Mouse (Mus musculus) CH12.LX (cell line): ENCODE results near the gene Zbtb9. TPM values are rescaled to one million over a fixed set of nuclear protein-coding genes. Genes with fewer than 3 reads are reported as not detected.
"Not testable (repeated sequence)": the region's sequence is repeated elsewhere in the genome, so short reads cannot be mapped to it uniquely, and the experiment has no call there.

ENCODE experiments used
- DNase-seq: peaks from one replicate; pipeline ENCODE4 v3.0.0-alpha.2; 2013; ENCODE audit errors: extremely low read depth
- H3K27ac ChIP-seq: 2 replicates; pipeline ENCODE4 v1.5.1; 2012; ENCODE audit warnings: low read depth, mild to moderate bottlenecking, control low read depth, moderate library complexity; ENCODE audit not compliant: insufficient read depth
- H3K27me3 ChIP-seq: replicated peaks from 2 replicates; pipeline ENCODE3; 2012; ENCODE audit warnings: inconsistent platforms
- H3K36me3 ChIP-seq, 2 experiments: replicated peaks in 1 of 2; 2 replicates each; pipeline versions ENCODE3 to v1.6.1; 2012; ENCODE audit warnings: inconsistent platforms in 1 of 2, low read length in 1 of 2, mild to moderate bottlenecking in 1 of 2, mixed read lengths in 1 of 2, moderate library complexity in 1 of 2; ENCODE audit not compliant: control insufficient read depth in 1 of 2, insufficient read depth in 1 of 2
- H3K4me1 ChIP-seq, 2 experiments: 2 replicates each; pipeline ENCODE4 v1.6.1; 2012; ENCODE audit warnings: inconsistent platforms in 1 of 2, moderate library complexity in 1 of 2; ENCODE audit not compliant: insufficient read depth in 2 of 2, control insufficient read depth in 1 of 2
- H3K4me2 ChIP-seq: 2 replicates; pipeline ENCODE4 v1.6.1; 2012; ENCODE audit warnings: low read depth, mild to moderate bottlenecking, control low read depth; ENCODE audit not compliant: poor library complexity, insufficient read depth, severe bottlenecking
- H3K4me3 ChIP-seq, 3 experiments: fragments of 150-350 bp in 1 of 3; sonication (generic) in 1 of 3; replicated peaks in 1 of 3; 2 replicates each; pipeline versions ENCODE3 to v1.5.1; 2011 to 2012; ENCODE audit warnings: low read depth in 2 of 3, low read length in 2 of 3, mild to moderate bottlenecking in 2 of 3, moderate library complexity in 2 of 3, control low read depth in 1 of 3, improper control_type of control experiment in 1 of 3, inconsistent platforms in 1 of 3, mixed read lengths in 1 of 3; ENCODE audit not compliant: poor library complexity in 1 of 3
- H3K79me2 ChIP-seq: replicated peaks from 2 replicates; pipeline ENCODE4 v1.6.1; 2012; ENCODE audit warnings: mild to moderate bottlenecking, moderate library complexity; ENCODE audit not compliant: control insufficient read depth, poor library complexity, insufficient read depth, severe bottlenecking; ENCODE audit errors: extremely low read depth
- H3K9ac ChIP-seq: 2 replicates; pipeline ENCODE4 v1.6.1; 2012; ENCODE audit warnings: low read depth, mild to moderate bottlenecking, control low read depth, moderate library complexity; ENCODE audit not compliant: insufficient read depth
- H3K9me3 ChIP-seq: replicated peaks from 2 replicates; pipeline ENCODE3; 2012; ENCODE audit warnings: low read length, inconsistent platforms, mixed read lengths
- BHLHE40 ChIP-seq: IDR thresholded peaks from 2 replicates; pipeline ENCODE4 v1.6.1; 2011; ENCODE audit warnings: mild to moderate bottlenecking, low read depth, low read length, improper control_type of control experiment
- CHD2 ChIP-seq: IDR thresholded peaks from 2 replicates; pipeline ENCODE4 v1.6.1; 2011; ENCODE audit warnings: low read length, improper control_type of control experiment
- CTCF ChIP-seq, 2 experiments: IDR thresholded peaks in 1 of 2; conservative IDR thresholded peaks in 1 of 2; 2 replicates each; pipeline ENCODE4 v1.5.1; 2011 to 2012; ENCODE audit warnings: low read depth in 2 of 2, low read length in 2 of 2, improper control_type of control experiment in 1 of 2, inconsistent platforms in 1 of 2, mild to moderate bottlenecking in 1 of 2, moderate library complexity in 1 of 2
- E2F4 ChIP-seq: IDR thresholded peaks from 2 replicates; pipeline ENCODE4 v1.6.1; 2011; ENCODE audit warnings: low read depth, low read length, improper control_type of control experiment; ENCODE audit not compliant: insufficient replicate concordance
- ELF1 ChIP-seq: IDR thresholded peaks from 2 replicates; pipeline ENCODE4 v1.6.1; 2014; ENCODE audit warnings: low read depth, mild to moderate bottlenecking, inconsistent platforms, low read length, improper control_type of control experiment
- EP300 ChIP-seq: IDR thresholded peaks from 2 replicates; pipeline ENCODE4 v1.6.1; 2011; ENCODE audit warnings: low read length, improper control_type of control experiment
- HCFC1 ChIP-seq: IDR thresholded peaks from 2 replicates; pipeline ENCODE4 v1.6.1; 2012; ENCODE audit warnings: low read depth, mild to moderate bottlenecking, inconsistent platforms, low read length, improper control_type of control experiment
- IRF4 ChIP-seq: IDR thresholded peaks from 2 replicates; pipeline ENCODE4 v1.6.1; 2014; ENCODE audit warnings: low read depth, mild to moderate bottlenecking, inconsistent platforms, low read length, improper control_type of control experiment
- JUN ChIP-seq: IDR thresholded peaks from 2 replicates; pipeline ENCODE4 v1.6.1; 2011; ENCODE audit warnings: low read depth, mild to moderate bottlenecking, low read length, improper control_type of control experiment, moderate library complexity; ENCODE audit not compliant: insufficient read depth
- JUND ChIP-seq: conservative IDR thresholded peaks from 2 replicates; pipeline ENCODE4 v1.6.1; 2011; ENCODE audit warnings: low read depth, low read length, improper control_type of control experiment
- KAT2A ChIP-seq: IDR thresholded peaks from 2 replicates; pipeline ENCODE4 v1.6.1; 2012; ENCODE audit warnings: low read length, improper control_type of control experiment, inconsistent platforms; ENCODE audit not compliant: insufficient replicate concordance
- MAX ChIP-seq: IDR thresholded peaks from 2 replicates; pipeline ENCODE4 v1.6.1; 2011; ENCODE audit warnings: low read length, improper control_type of control experiment
- MAZ ChIP-seq: IDR thresholded peaks from 2 replicates; pipeline ENCODE4 v1.6.1; 2012; ENCODE audit warnings: low read depth, mild to moderate bottlenecking, inconsistent platforms, low read length, improper control_type of control experiment, moderate library complexity
- MXI1 ChIP-seq: IDR thresholded peaks from 2 replicates; pipeline ENCODE4 v1.6.1; 2011; ENCODE audit warnings: mild to moderate bottlenecking, low read depth, low read length, improper control_type of control experiment
- NELFE ChIP-seq: IDR thresholded peaks from 2 replicates; pipeline ENCODE4 v1.6.1; 2011; ENCODE audit warnings: low read depth, low read length, improper control_type of control experiment
- NRF1 ChIP-seq: IDR thresholded peaks from 2 replicates; pipeline ENCODE4 v1.6.1; 2014; ENCODE audit warnings: low read depth, mild to moderate bottlenecking, inconsistent platforms, low read length, improper control_type of control experiment, moderate library complexity
- POLR2A ChIP-seq: IDR thresholded peaks from 2 replicates; pipeline ENCODE4 v1.6.1; 2011; ENCODE audit warnings: low read depth, mild to moderate bottlenecking, improper control_type of control experiment, low read length
- POLR2AphosphoS2 ChIP-seq: IDR thresholded peaks from 2 replicates; pipeline ENCODE4 v1.6.1; 2011; ENCODE audit warnings: low read depth, low read length, improper control_type of control experiment
- RAD21 ChIP-seq: IDR thresholded peaks from 2 replicates; pipeline ENCODE4 v1.6.1; 2011; ENCODE audit warnings: low read depth, mild to moderate bottlenecking, low read length, improper control_type of control experiment, moderate library complexity
- SIN3A ChIP-seq: IDR thresholded peaks from 2 replicates; pipeline ENCODE4 v1.6.1; 2012; ENCODE audit warnings: low read length, improper control_type of control experiment, inconsistent platforms
- SMC3 ChIP-seq: IDR thresholded peaks from 2 replicates; pipeline ENCODE4 v1.6.1; 2011; ENCODE audit warnings: low read depth, low read length, improper control_type of control experiment
- TBP ChIP-seq: conservative IDR thresholded peaks from 2 replicates; pipeline ENCODE4 v1.6.1; 2011; ENCODE audit warnings: low read depth, low read length, improper control_type of control experiment
- TCF12 ChIP-seq: IDR thresholded peaks from 2 replicates; pipeline ENCODE4 v1.6.1; 2014; ENCODE audit warnings: low read depth, mild to moderate bottlenecking, inconsistent platforms, low read length, improper control_type of control experiment
- UBTF ChIP-seq: IDR thresholded peaks from 2 replicates; pipeline ENCODE4 v1.6.1; 2012; ENCODE audit warnings: low read depth, mild to moderate bottlenecking, inconsistent platforms, low read length, improper control_type of control experiment, moderate library complexity
- USF2 ChIP-seq: conservative IDR thresholded peaks from 2 replicates; pipeline ENCODE4 v1.6.1; 2011; ENCODE audit warnings: low read depth, low read length, improper control_type of control experiment
- ZKSCAN1 ChIP-seq: IDR thresholded peaks from 2 replicates; pipeline ENCODE4 v1.6.1; 2012; ENCODE audit warnings: low read depth, inconsistent platforms, low read length, improper control_type of control experiment, borderline replicate concordance
- ZMIZ1 ChIP-seq: IDR thresholded peaks from 2 replicates; pipeline ENCODE4 v1.6.1; 2012; ENCODE audit warnings: low read depth, mild to moderate bottlenecking, inconsistent platforms, low read length, improper control_type of control experiment
- dilution Hi-C: fragments of 300-500 bp; cut with MboI; formaldehyde crosslinking; loops from 2 replicates; pipeline ENCODE4 v1.14.3; 2020; ENCODE audit warnings: low sequenced_read_pairs; ENCODE audit not compliant: extremely low pct_unique_long_range_greater_than_20kb, extremely low pct_ligation_motif_present
- in situ Hi-C: fragments of 300-500 bp; cut with MboI; formaldehyde crosslinking; loops from 3 replicates; pipeline ENCODE4 v1.14.3; 2019; ENCODE audit warnings: low sequenced_read_pairs, low pct_ligation_motif_present, low pct_unique_long_range_greater_than_20kb, mixed read lengths
- polyA plus RNA-seq: library from polyadenylated mRNA; unstranded; fragments of >175 nt; gene quantifications from 2 replicates; pipeline ENCODE4 v1.2.1, GENCODE M21; 2012; ENCODE audit warnings: low read depth; ENCODE audit not compliant: insufficient read length
- total RNA-seq, 2 experiments: library from RNA; depleted of rRNA; stranded (reverse); fragments of 300-350 nt in 1 of 2; fragments of >200 nt in 1 of 2; gene quantifications; 2 replicates each; pipeline ENCODE4 v1.2.3; 2012 to 2014

Gene Zbtb9
- total RNA-seq (2012; rRNA removed) = 8.1 and 9.0 TPM in 2 replicates
- total RNA-seq (2014; rRNA removed) = 11.0 and 14.3 TPM in 2 replicates
- polyA plus RNA-seq = 1.1 and 2.0 TPM in 2 replicates

DNA sequence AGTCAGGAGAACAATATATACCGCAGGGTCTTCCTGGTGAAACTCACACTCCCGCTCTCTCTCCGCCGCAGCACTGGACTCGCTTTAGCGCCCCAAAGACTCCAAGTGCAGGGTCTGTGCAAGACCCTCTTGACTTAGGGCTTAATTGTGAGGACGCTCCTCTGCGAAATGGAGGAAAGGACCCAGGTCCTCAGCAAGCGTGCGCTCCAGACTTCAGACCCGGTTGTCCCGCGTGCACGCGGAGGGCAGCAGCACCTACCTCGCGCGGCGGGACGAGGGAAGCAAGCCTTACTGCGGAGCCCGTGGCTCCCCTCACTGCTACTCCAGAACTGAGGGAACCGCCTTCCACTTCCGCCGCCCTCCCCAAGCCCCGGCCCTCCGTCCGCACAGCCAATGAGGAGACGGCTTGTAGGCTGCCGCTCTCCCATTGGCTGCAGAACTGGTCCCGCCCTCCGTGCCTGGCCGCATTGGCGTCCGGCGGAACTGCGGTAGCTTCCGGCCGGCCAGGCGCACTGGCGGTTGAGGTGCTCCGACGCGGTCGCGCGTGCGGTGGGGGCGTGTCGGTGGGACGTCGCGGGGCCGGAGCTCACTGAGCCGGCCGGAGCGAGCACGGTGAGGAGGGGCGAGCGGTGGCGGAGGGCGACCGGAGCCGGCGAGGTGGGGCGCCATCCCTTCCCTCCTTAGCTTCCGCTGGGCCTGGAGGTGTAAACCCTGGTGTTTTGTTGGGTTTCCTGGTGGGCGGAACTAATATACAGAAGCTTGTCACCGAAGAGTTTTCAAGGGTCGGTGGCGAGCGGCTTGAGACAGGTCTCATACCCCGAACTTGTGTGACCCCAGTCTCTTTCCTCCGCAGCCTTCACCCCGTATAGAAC is at the start of gene Zbtb9:
Gene Zbtb9, plus strand, starts transcription at position 465 of the 872 bp plus-strand sequence.
- Histone ChIP-seq H3K9ac (peak within 1 kb of the TSS; percentile 92), H3K27ac (peak within 1 kb of the TSS; percentile 36; the same call in 1 of the 2 replicates), H3K4me2 (peak within 1 kb of the TSS; percentile 95), H3K36me3 (peaks cover 26 to 37% of the 10 kb centered on the region in 2 experiments), H3K4me1 (peaks cover 17 to 42% of the 10 kb centered on the region in 2 experiments), H3K9me3 (peaks cover 2% of the 10 kb centered on the region), H3K27me3 (peaks cover 2% of the 10 kb centered on the region), H3K4me3 (peak within 1 kb of the TSS; percentile 90 to 95 (median 92)), H3K79me2 (peaks cover 21% of the 10 kb centered on the region)
- dilution Hi-C loops (no loop called here), in situ Hi-C loops (no loop called here)
- TF ChIP-seq TCF12 = peak; percentile 81; the same call in 1 of the 2 replicates
- peak; percentile 98 for TF ChIP-seq POLR2A
- no peak for TF ChIP-seq EP300
- TF ChIP-seq NRF1 = peak; percentile 60
- TF ChIP-seq CHD2 = peak; percentile 79; the same call in 1 of the 2 replicates
- TF ChIP-seq MAX = peak; percentile 25; the same call in 1 of the 2 replicates
- TF ChIP-seq RAD21 = no peak
- TF ChIP-seq KAT2A = peak; percentile 65; the same call in 1 of the 2 replicates
- TF ChIP-seq ZMIZ1 = peak; percentile 91
- TF ChIP-seq JUN = no peak
- TF ChIP-seq SMC3 = no peak
- TF ChIP-seq MXI1 = peak; percentile 87
- TF ChIP-seq CTCF (conservative IDR thresholded peaks at IDR 0.05 in 1 of 2, IDR thresholded peaks at IDR 0.05 in 1 of 2; ENCODE audit: low read depth in 2 of 2, low read length in 2 of 2) = peak in 1 of 2 experiments; percentile 1; a peak in 1 of 4 replicates
- TF ChIP-seq ZKSCAN1 = no peak
- TF ChIP-seq USF2 = no peak
- peak; percentile 91 for TF ChIP-seq ELF1
- TF ChIP-seq POLR2AphosphoS2 = peak; percentile 91; the same call in 1 of the 2 replicates
- peak; percentile 82 for TF ChIP-seq HCFC1
- no peak for TF ChIP-seq UBTF
- TF ChIP-seq MAZ = peak; percentile 34; the same call in 1 of the 2 replicates
- TF ChIP-seq IRF4 = peak; percentile 14; the same call in 1 of the 2 replicates
- peak; percentile 88 for TF ChIP-seq NELFE
- TF ChIP-seq BHLHE40 = peak; percentile 10; the same call in 1 of the 2 replicates
- peak; percentile 71 for TF ChIP-seq TBP
- no peak for TF ChIP-seq JUND
- no peak for TF ChIP-seq E2F4
- TF ChIP-seq SIN3A = peak; percentile 58; the same call in 1 of the 2 replicates
- DNase-seq = peak; percentile 94

GRCm38 (mm10) chr17:26925414-26925813 is 47.6 kb upstream of the Zbtb9 start:
- H3K36me3 ChIP-seq = peaks cover 64 to 68% of the 10 kb centered on the region in 2 experiments
- H3K9ac ChIP-seq, H3K9me3 ChIP-seq, H3K27ac ChIP-seq, H3K4me3 ChIP-seq, in situ Hi-C loops, H3K79me2 ChIP-seq, DNase-seq, H3K4me2 ChIP-seq, H3K4me1 ChIP-seq, H3K27me3 ChIP-seq, dilution Hi-C loops: not testable (repeated sequence)
